Mouse (Mus musculus): ENCODE results near the gene Rnf227. TPM values are rescaled to one million over a fixed set of nuclear protein-coding genes. Genes with fewer than 3 reads are reported as not detected.

Rnf227 gene
- polyA plus RNA-seq, 1 experiment = 2.5 TPM

- no peaks in the 10 kb centered on the region for H3K79me2 ChIP-seq (ENCODE audit: control insufficient read depth, insufficient read depth)
- H3ac ChIP-seq (ENCODE audit: control insufficient read depth, insufficient read length) = no peak overlapping the region
- no peak overlapping the region for H3K4me2 ChIP-seq (ENCODE audit: low read depth)
- no peaks in the 10 kb centered on the region for H3K36me3 ChIP-seq (ENCODE audit: control insufficient read depth, insufficient read depth)
- H3K27me3 ChIP-seq (ENCODE audit: control insufficient read depth, insufficient read depth, insufficient read length) = no peaks in the 10 kb centered on the region
- no peak for TF ChIP-seq TCF12 (IDR thresholded peaks at IDR 0.05; ENCODE audit: insufficient read depth, poor library complexity, severe bottlenecking)
- TF ChIP-seq SRF (IDR thresholded peaks at IDR 0.05; ENCODE audit: control insufficient read depth, insufficient read length, low read depth) = no peak
- TF ChIP-seq USF1 (IDR thresholded peaks at IDR 0.05; ENCODE audit: low read depth) = no peak
- TF ChIP-seq MAX (IDR thresholded peaks at IDR 0.05; ENCODE audit: low read depth) = no peak
- TF ChIP-seq POLR2AphosphoS2 (IDR thresholded peaks at IDR 0.05; ENCODE audit: insufficient read length, low read depth) = no peak
- no peak for TF ChIP-seq REST (IDR thresholded peaks at IDR 0.05; ENCODE audit: insufficient read depth, insufficient read length)
- TF ChIP-seq POLR2A (IDR thresholded peaks at IDR 0.05; ENCODE audit: insufficient read length, low read depth) = no peak
- no peak for TF ChIP-seq E2F4 (IDR thresholded peaks at IDR 0.05; ENCODE audit: insufficient read depth)
- no peak for TF ChIP-seq TCF3 (IDR thresholded peaks at IDR 0.05; ENCODE audit: insufficient read length, low read depth)
- TF ChIP-seq CEBPB (IDR thresholded peaks at IDR 0.05; ENCODE audit: insufficient read depth, poor library complexity, severe bottlenecking) = no peak
- no peak for TF ChIP-seq MYOD1 (IDR thresholded peaks at IDR 0.05; ENCODE audit: control insufficient read depth in 1 of 3, insufficient read length in 2 of 3, low read depth in 2 of 3)
- TF ChIP-seq MYOG (IDR thresholded peaks at IDR 0.05; ENCODE audit: control insufficient read depth in 1 of 3, insufficient read depth in 1 of 3, insufficient read length in 2 of 3, low read depth in 2 of 3) = no peak
- H3K4me3 ChIP-seq = no peak overlapping the region
These were observed 35.4 kb downstream of the Rnf227 start for GRCm38 (mm10) chr11:69375646-69376045.

- Histone ChIP-seq H3K36me3 (ENCODE audit: control insufficient read depth, insufficient read depth) (no peaks in the 10 kb centered on the region), H3K4me3 (no peak overlapping the region), H3K27me3 (ENCODE audit: control insufficient read depth, insufficient read depth, insufficient read length) (no peaks in the 10 kb centered on the region), H3K79me2 (ENCODE audit: control insufficient read depth, insufficient read depth) (no peaks in the 10 kb centered on the region), H3K4me2 (ENCODE audit: low read depth) (no peak overlapping the region), H3ac (ENCODE audit: control insufficient read depth, insufficient read length) (no peak overlapping the region)
- TF ChIP-seq POLR2AphosphoS2 (IDR thresholded peaks at IDR 0.05; ENCODE audit: insufficient read length, low read depth) (no peak), MYOD1 (IDR thresholded peaks at IDR 0.05; ENCODE audit: control insufficient read depth in 1 of 3, insufficient read length in 2 of 3, low read depth in 2 of 3) (no peak), E2F4 (IDR thresholded peaks at IDR 0.05; ENCODE audit: insufficient read depth) (no peak), SRF (IDR thresholded peaks at IDR 0.05; ENCODE audit: control insufficient read depth, insufficient read length, low read depth) (no peak), CEBPB (IDR thresholded peaks at IDR 0.05; ENCODE audit: insufficient read depth, poor library complexity, severe bottlenecking) (no peak), MYOG (IDR thresholded peaks at IDR 0.05; ENCODE audit: control insufficient read depth in 1 of 3, insufficient read depth in 1 of 3, insufficient read length in 2 of 3, low read depth in 2 of 3) (no peak), TCF12 (IDR thresholded peaks at IDR 0.05; ENCODE audit: insufficient read depth, poor library complexity, severe bottlenecking) (no peak), REST (IDR thresholded peaks at IDR 0.05; ENCODE audit: insufficient read depth, insufficient read length) (no peak)
These were observed 37.5 kb downstream of the Rnf227 start for GRCm38 (mm10) chr11:69377766-69378165.

GRCm38 (mm10) chr11:69379600-69379999 is 39.3 kb downstream of the Rnf227 start:
- Histone ChIP-seq H3K4me2 (ENCODE audit: low read depth) (no peak overlapping the region), H3K4me3 (no peak overlapping the region), H3K36me3 (ENCODE audit: control insufficient read depth, insufficient read depth) (no peaks in the 10 kb centered on the region), H3ac (ENCODE audit: control insufficient read depth, insufficient read length) (no peak overlapping the region), H3K79me2 (ENCODE audit: control insufficient read depth, insufficient read depth) (no peaks in the 10 kb centered on the region), H3K27me3 (ENCODE audit: control insufficient read depth, insufficient read depth, insufficient read length) (no peaks in the 10 kb centered on the region)
- TF ChIP-seq MYOD1 (IDR thresholded peaks at IDR 0.05; ENCODE audit: control insufficient read depth in 1 of 3, insufficient read length in 2 of 3, low read depth in 2 of 3) (peak in 1 of 3 experiments; percentile 6), POLR2AphosphoS2 (IDR thresholded peaks at IDR 0.05; ENCODE audit: insufficient read length, low read depth) (no peak), CEBPB (IDR thresholded peaks at IDR 0.05; ENCODE audit: insufficient read depth, poor library complexity, severe bottlenecking) (no peak), MYOG (IDR thresholded peaks at IDR 0.05; ENCODE audit: control insufficient read depth in 1 of 3, insufficient read depth in 1 of 3, insufficient read length in 2 of 3, low read depth in 2 of 3) (peak in 1 of 3 experiments; percentile 48)

GRCm38 (mm10) chr11:69381356-69381755 is 41.1 kb downstream of the Rnf227 start:
- Histone ChIP-seq H3K27me3 (ENCODE audit: control insufficient read depth, insufficient read depth, insufficient read length) (no peaks in the 10 kb centered on the region), H3ac (ENCODE audit: control insufficient read depth, insufficient read length) (no peak overlapping the region), H3K36me3 (ENCODE audit: control insufficient read depth, insufficient read depth) (no peaks in the 10 kb centered on the region), H3K79me2 (ENCODE audit: control insufficient read depth, insufficient read depth) (no peaks in the 10 kb centered on the region), H3K4me3 (no peak overlapping the region), H3K4me2 (ENCODE audit: low read depth) (no peak overlapping the region)
- TF ChIP-seq REST (IDR thresholded peaks at IDR 0.05; ENCODE audit: insufficient read depth, insufficient read length) = no peak
- TF ChIP-seq TCF12 (IDR thresholded peaks at IDR 0.05; ENCODE audit: insufficient read depth, poor library complexity, severe bottlenecking) = no peak
- TF ChIP-seq TCF3 (IDR thresholded peaks at IDR 0.05; ENCODE audit: insufficient read length, low read depth) = no peak
- TF ChIP-seq SRF (IDR thresholded peaks at IDR 0.05; ENCODE audit: control insufficient read depth, insufficient read length, low read depth) = no peak
- TF ChIP-seq POLR2A (IDR thresholded peaks at IDR 0.05; ENCODE audit: insufficient read length, low read depth) = no peak
- no peak for TF ChIP-seq MAX (IDR thresholded peaks at IDR 0.05; ENCODE audit: low read depth)
- no peak for TF ChIP-seq MYOD1 (IDR thresholded peaks at IDR 0.05; ENCODE audit: control insufficient read depth in 1 of 3, insufficient read length in 2 of 3, low read depth in 2 of 3)
- no peak for TF ChIP-seq MYOG (IDR thresholded peaks at IDR 0.05; ENCODE audit: control insufficient read depth in 1 of 3, insufficient read depth in 1 of 3, insufficient read length in 2 of 3, low read depth in 2 of 3)
- TF ChIP-seq E2F4 (IDR thresholded peaks at IDR 0.05; ENCODE audit: insufficient read depth) = no peak
- no peak for TF ChIP-seq CEBPB (IDR thresholded peaks at IDR 0.05; ENCODE audit: insufficient read depth, poor library complexity, severe bottlenecking)
- no peak for TF ChIP-seq USF1 (IDR thresholded peaks at IDR 0.05; ENCODE audit: low read depth)
- no peak for TF ChIP-seq POLR2AphosphoS2 (IDR thresholded peaks at IDR 0.05; ENCODE audit: insufficient read length, low read depth)

Measured in myocyte (in vitro differentiated cells).